Mouse (Mus musculus) spleen, adult 18-20 months (tissue): ENCODE results near the gene Col11a2.
A peak's percentile ranks its signal among the peaks of the same experiment; 100 is the strongest.

Source experiments
- DNase-seq, 2 experiments: peaks; one replicate each; pipeline ENCODE4 v3.0.0; 2022; ENCODE audit warnings: mixed read lengths in 2 of 2

The Col11a2 gene

GRCm38 (mm10) chr17:34072091-34072490, 32.9 kb downstream of the Col11a2 start:
- DNase-seq: peak in 1 of 2 experiments; percentile 15

GRCm38 (mm10) chr17:34075271-34075670, 36.0 kb downstream of the Col11a2 start:
- DNase-seq: peak; percentile 37 to 83

GRCm38 (mm10) chr17:34077549-34077948, 38.3 kb downstream of the Col11a2 start:
- DNase-seq: peak; percentile 32 to 74

GRCm38 (mm10) chr17:34078148-34078547, 38.9 kb downstream of the Col11a2 start:
- no peak for DNase-seq

- DNase-seq: no peak
Observed at GRCm38 (mm10) chr17:34079002-34079401, 39.8 kb downstream of the Col11a2 start.

DNA sequence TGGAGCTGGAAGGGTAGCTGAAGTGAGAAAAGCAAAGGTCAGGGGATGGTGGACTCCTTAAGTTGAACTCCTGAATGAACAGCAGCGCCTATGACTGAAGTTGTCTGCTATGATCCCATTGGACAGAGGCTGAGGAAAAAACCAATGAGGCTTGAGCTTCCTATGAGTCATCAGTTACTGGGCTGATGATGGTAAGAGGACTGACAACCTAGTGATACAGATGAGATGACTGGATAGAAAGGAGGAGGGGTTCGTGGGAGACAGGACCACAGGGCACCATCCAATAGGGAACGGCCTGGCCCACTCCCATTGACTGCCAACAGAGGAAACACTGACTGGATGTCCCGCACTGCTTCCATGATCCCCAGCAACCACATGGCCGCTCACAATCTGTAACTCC, 40.4 kb downstream of the Col11a2 start:
- DNase-seq: no peak

DNA sequence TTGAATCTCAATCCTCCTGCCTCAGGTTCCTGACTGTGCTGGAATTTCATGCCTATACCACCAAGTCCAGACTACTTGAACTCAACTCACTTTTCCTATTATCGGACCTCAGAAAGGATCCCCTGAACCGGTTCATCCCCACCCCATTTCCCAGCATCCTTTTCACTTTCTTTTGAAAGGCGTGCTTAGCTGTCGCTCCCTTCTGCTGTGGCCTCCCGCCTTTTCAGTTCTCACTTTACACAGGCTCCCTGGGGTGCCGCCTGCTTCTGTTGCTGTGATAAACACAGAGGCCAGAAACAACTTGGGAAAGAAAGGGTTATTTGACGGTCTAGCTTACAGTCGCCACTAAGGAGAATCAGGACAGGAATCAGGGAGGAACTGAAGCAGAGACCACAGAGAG, 43.9 kb downstream of the Col11a2 start:
- no peak for DNase-seq

DNA sequence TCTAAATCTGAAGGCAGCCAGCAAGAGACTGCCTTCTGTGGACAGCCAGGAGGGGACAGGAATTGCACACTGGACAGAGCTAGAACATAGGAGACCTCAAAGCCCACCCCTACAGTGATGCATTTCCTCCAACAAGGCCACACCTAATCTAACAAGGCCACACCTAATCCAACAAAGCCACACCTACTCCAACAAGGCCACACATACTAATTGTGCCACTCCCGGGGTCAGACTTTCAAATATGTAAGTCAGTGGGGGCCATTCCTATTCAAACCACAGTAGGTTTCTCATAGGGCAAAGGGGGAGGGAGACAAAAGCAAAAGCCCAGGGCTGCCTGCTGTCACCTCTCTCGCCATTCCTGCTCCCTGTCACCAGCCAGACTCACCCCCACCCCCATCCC, 48.1 kb downstream of the Col11a2 start:
- DNase-seq: no peak

GRCm38 (mm10) chr17:34088124-34088523, 48.9 kb downstream of the Col11a2 start:
- DNase-seq: no peak

GRCm38 (mm10) chr17:34090923-34091322, 51.7 kb downstream of the Col11a2 start:
- peak; percentile 39 to 63 for DNase-seq

GRCm38 (mm10) chr17:34092197-34092875, 53.1 kb downstream of the Col11a2 start, which contains the start of gene H2-Oa:
Gene H2-Oa (plus strand): TSS chr17:34092340.
- DNase-seq: peak; percentile 47 to 51

DNA sequence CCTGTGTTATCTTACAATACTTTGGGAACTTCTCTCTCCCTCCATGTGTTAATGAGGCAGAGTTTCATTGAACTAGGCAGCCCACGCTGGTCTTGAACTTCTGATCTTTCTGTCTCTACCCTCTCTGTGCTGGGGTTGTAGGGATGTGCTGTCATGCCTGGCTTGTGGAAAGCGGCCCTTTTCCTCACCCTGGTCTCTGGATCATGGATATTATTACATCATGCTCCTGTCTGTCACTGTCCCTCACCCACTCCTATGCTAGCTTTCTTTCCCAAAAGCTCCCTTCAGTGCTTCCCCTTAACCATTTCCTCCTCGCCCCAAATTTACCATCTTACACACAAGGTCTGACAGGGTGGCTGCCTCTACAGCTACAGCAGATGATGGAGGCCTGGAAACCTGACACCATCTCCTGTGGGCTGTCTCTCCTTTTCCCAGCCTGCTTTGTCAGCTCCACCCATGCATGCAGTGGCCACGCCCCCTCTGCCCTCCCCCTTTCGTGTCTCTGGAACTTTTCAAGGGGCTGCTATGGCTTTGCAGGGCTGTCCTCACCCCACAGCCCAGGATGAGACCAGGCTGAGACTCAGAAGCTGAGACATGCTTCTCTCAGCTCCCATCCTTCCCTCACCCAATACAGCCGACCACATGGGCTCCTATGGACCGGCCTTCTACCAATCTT, 54.1 kb downstream of the Col11a2 start:
- peak; percentile 51 to 65 for DNase-seq

- no peak for DNase-seq
Observed at GRCm38 (mm10) chr17:34094283-34095035, 55.2 kb downstream of the Col11a2 start.

DNA sequence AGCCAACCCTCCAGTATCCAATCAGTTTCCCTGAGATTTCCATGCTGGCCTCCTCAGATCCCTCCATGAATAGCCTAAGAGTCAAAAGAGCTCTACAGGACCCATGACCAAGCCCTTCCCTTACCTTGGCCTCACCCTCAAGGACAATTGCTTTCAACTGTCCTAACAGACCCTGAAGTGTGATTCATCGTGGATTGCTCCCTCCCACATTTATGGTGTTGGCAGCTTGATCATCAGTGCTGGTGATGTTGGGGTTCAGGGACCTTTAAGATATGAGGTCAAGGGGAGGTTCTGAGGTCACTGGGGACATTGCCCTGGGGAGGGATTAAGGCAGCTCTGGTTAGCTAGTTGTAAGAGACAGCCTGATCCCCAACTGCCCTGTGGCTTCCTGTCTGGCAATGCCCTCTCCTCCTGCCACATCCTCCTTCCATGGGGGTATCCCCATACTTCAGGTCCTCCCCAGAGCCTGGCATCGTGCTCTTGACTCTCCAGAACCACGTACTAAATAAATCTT, 57.3 kb downstream of the Col11a2 start:
- DNase-seq: no peak

DNA sequence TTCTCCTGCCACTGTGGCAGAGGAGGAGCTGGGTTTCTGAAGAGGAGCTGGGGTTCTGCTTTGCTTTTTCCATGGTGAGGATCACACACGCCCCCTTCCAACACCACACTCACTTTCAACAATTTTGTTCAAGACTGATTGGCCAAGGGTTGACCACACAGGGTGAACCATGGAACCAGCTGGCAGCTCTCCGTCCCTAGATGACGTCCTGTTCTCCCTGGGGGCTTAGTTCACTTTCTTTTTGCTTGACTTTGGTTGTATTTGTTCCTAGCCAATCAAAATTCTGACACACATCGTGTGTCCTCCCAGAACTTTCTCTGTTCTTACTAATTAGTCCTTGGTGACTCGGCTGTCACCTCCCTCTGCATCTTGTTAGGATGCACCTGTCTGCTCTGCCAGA, 58.0 kb downstream of the Col11a2 start:
- DNase-seq: no peak

GRCm38 (mm10) chr17:34098709-34099479, 59.7 kb downstream of the Col11a2 start:
- DNase-seq: no peak

DNA sequence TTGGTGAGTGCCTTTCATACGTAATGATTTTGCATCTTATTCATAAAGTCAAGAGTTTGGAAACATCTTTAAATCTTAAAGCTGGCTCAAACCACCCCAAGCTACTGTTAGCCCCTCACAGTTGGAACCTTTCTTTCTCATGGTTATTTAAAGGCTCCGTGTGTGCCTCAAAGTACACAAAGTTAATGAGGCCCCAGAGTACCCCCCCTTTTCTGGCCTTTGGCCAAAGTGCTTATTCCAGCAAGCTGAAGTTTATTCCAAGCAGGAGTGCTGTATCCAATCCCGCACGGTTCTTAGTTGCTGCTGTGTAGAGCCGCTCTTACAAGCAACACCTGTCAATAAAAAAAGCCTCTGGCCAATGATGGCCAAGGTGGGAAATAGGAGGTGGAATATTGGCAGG, 60.3 kb downstream of the Col11a2 start:
- DNase-seq: no peak

DNA sequence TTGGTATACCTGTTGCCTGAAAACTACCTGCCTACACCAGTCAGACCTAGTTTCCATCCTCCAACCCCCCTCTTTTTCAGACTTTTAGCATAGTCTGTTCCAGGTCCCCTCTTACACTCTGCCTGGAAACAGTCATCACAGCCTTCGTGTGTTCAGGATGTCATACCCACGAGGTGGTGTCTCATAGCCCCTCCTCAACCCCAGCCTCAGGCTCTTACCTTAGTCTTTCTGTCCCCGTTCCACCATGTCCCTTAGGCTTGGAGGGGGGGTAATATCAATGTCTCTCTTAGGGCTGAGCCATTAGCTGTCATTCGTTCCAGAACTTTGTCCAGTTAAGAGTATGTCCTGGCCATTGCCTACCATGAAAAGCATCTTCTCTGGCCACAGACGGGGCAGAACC, 61.9 kb downstream of the Col11a2 start:
- DNase-seq: no peak

GRCm38 (mm10) chr17:34101604-34102032, 62.4 kb downstream of the Col11a2 start:
- peak; percentile 86 to 99 for DNase-seq

GRCm38 (mm10) chr17:34102831-34103230, 63.6 kb downstream of the Col11a2 start:
- no peak for DNase-seq

- no peak for DNase-seq
Observed at GRCm38 (mm10) chr17:34104804-34105203, 65.6 kb downstream of the Col11a2 start.

DNA sequence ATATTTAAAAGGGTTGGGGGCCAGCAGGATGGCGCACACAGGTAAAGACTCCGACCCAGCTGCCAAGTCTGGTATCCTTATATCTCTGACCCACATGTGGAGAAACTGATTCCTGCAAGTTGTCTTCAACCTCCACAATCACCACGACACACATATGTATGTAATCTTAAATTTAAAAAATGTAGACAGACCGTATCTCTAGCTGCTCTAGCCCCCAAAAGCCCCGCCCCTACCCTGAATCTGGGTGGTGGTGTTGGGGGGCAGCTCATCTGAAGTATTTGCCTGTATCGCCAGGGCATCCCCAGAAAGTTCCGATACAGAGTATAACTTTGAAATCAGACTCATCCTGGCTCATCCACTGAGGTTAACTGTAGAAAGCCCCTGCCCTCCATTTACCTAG, 67.3 kb downstream of the Col11a2 start:
- DNase-seq: no peak
